ENCODE assay signal across 9 mouse cellular contexts in genomic region chr16:33344379-33344778, GRCm38 (mm10). TPM values are rescaled to one million over a fixed set of nuclear protein-coding genes. Genes with fewer than 3 reads are reported as not detected.
DNase-seq lines count a peak whose midpoint lies in the region; ATAC-seq and TF ChIP-seq lines count a peak whose summit lies in the region.
"Had no signal": no experiment of that assay in that cellular context is flagged by ENCODE, and none has a peak within 500 bp of the region (broad histone marks: within the 10 kb centered on the region; RNA-seq: fewer than 3 reads in every experiment).

No protein-coding gene starts in this region.

- no peak overlapping the region for H3K4me2 ChIP-seq in midbrain, embryonic 11.5 days
- H3K4me2 ChIP-seq in liver, postnatal 0 days (ENCODE audit: low read depth, low read length), result no peak overlapping the region
- H3K4me2 ChIP-seq: liver, embryonic 13.5 days had no signal

- H3K36me3 ChIP-seq in midbrain, embryonic 10.5 days, result no peaks in the 10 kb centered on the region
- H3K36me3 ChIP-seq in midbrain, embryonic 11.5 days (ENCODE audit: control insufficient read depth, insufficient read depth, low read length), result no peaks in the 10 kb centered on the region
- no peaks in the 10 kb centered on the region for H3K36me3 ChIP-seq in liver, postnatal 0 days (replicated peaks; ENCODE audit: insufficient read depth, low read length)
- H3K36me3 ChIP-seq: liver, embryonic 13.5 days had no signal

- peak overlapping the region; percentile 39; the same call in 1 of the 2 replicates for H3K27ac ChIP-seq in midbrain, embryonic 10.5 days (replicated peaks)
- H3K27ac ChIP-seq in midbrain, embryonic 11.5 days (ENCODE audit: low read depth, low read length), result no peak overlapping the region
- H3K27ac ChIP-seq in cortical plate, adult 2 months (ENCODE audit: insufficient read depth, low read length), result peak overlapping the region; percentile 7
- H3K27ac ChIP-seq in liver, postnatal 0 days (ENCODE audit: low read depth), result no peak overlapping the region
- H3K27ac ChIP-seq: liver, embryonic 13.5 days had no signal

- peak; percentile 70 for TF ChIP-seq POLR2A in cortical plate, adult 2 months (IDR thresholded peaks at IDR 0.05; ENCODE audit: extremely low read depth, insufficient read depth, low read length)

- TF ChIP-seq CTCF in cortical plate, adult 2 months (IDR thresholded peaks at IDR 0.05; ENCODE audit: extremely low read depth, insufficient read depth, low read length), result no peak
- TF ChIP-seq CTCF in liver, postnatal 0 days (IDR thresholded peaks at IDR 0.05; ENCODE audit: low read depth), result no peak

- H3K27me3 ChIP-seq in midbrain, embryonic 10.5 days (ENCODE audit: low read depth, poor library complexity, severe bottlenecking), result no peaks in the 10 kb centered on the region
- H3K27me3 ChIP-seq in midbrain, embryonic 11.5 days (ENCODE audit: control insufficient read depth, insufficient read depth, low read length), result no peaks in the 10 kb centered on the region
- no peaks in the 10 kb centered on the region for H3K27me3 ChIP-seq in liver, postnatal 0 days (ENCODE audit: insufficient read depth, low read length)
- H3K27me3 ChIP-seq: liver, embryonic 13.5 days had no signal

- TF ChIP-seq EP300 in liver, postnatal 0 days (IDR thresholded peaks at IDR 0.05; ENCODE audit: low read depth), result no peak

- WGBS in midbrain, embryonic 10.5 days, result 62% methylated on average over 9 of the region's 9 CpGs
- WGBS in midbrain, embryonic 11.5 days, result 60% methylated on average over 9 of the region's 9 CpGs
- 78% methylated on average over 9 of the region's 9 CpGs for WGBS in liver, postnatal 0 days (ENCODE audit: insufficient replicate concordance)

- ATAC-seq in midbrain, embryonic 11.5 days (ENCODE audit: low FRiP score), result no peak
- no peak for ATAC-seq in liver, postnatal 0 days
- no peak for ATAC-seq in activated CD4-positive, CD25-positive, alpha-beta regulatory T cell, adult 4 months

- H3K9me3 ChIP-seq in midbrain, embryonic 10.5 days (replicated peaks), result no peaks in the 10 kb centered on the region
- H3K9me3 ChIP-seq in midbrain, embryonic 11.5 days (ENCODE audit: control insufficient read depth, low read length), result no peaks in the 10 kb centered on the region
- no peaks in the 10 kb centered on the region for H3K9me3 ChIP-seq in liver, postnatal 0 days (ENCODE audit: low read length)
- H3K9me3 ChIP-seq: liver, embryonic 13.5 days had no signal

- H3K4me1 ChIP-seq in midbrain, embryonic 10.5 days, result peaks cover 25% of the 10 kb centered on the region
- no peaks in the 10 kb centered on the region for H3K4me1 ChIP-seq in midbrain, embryonic 11.5 days (ENCODE audit: control insufficient read depth, insufficient read depth, low read length)
- peaks cover 6% of the 10 kb centered on the region; the same call in 1 of the 2 replicates for H3K4me1 ChIP-seq in cortical plate, adult 2 months (ENCODE audit: control insufficient read depth, insufficient read depth, low read length)
- peaks cover 6% of the 10 kb centered on the region; the same call in 1 of the 2 replicates for H3K4me1 ChIP-seq in liver, postnatal 0 days (ENCODE audit: insufficient read depth)

- no peak overlapping the region for H3K4me3 ChIP-seq in midbrain, embryonic 10.5 days
- H3K4me3 ChIP-seq in midbrain, embryonic 11.5 days (ENCODE audit: low read depth, low read length), result no peak overlapping the region
- no peak overlapping the region for H3K4me3 ChIP-seq in cortical plate, adult 2 months (ENCODE audit: insufficient read depth, low read length)
- no peak overlapping the region for H3K4me3 ChIP-seq in liver, postnatal 0 days (ENCODE audit: low read depth, low read length)
- H3K4me3 ChIP-seq: liver, embryonic 13.5 days had no signal

- no peak overlapping the region for H3K9ac ChIP-seq in midbrain, embryonic 11.5 days (ENCODE audit: low read length)
- no peak overlapping the region for H3K9ac ChIP-seq in liver, postnatal 0 days (replicated peaks)
- H3K9ac ChIP-seq: liver, embryonic 13.5 days had no signal

- no peak for DNase-seq in midbrain, embryonic 10.5 days (ENCODE audit: low spot score)
- no peak for DNase-seq in midbrain, embryonic 11.5 days (ENCODE audit: low spot score, missing footprints)
- DNase-seq in layer of hippocampus, adult 8-10 months (ENCODE audit: low spot score in 2 of 2), result peak; percentile 59 to 66
- DNase-seq in right cerebral cortex, adult 18-20 months, result peak; percentile 87
- no peak for DNase-seq in liver, postnatal 0 days
- no peak for DNase-seq in lung, postnatal 36 days
- DNase-seq: liver, embryonic 13.5 days had no signal

RNA-seq across cellular contexts. Expression of gene Zfp148, which starts 36.3 kb away (rescaled TPM):
- 40.7 and 46.3 TPM in 2 replicates for polyA plus RNA-seq in midbrain, embryonic 10.5 days (2016; fragmentation: Nextera tagmentation; extraction: Ambion mirVana)
- polyA plus RNA-seq in midbrain, embryonic 11.5 days (2014; fragmentation: Nextera tagmentation; extraction: Ambion mirVana), result 49.1 and 53.8 TPM in 2 replicates
- 35.5 and 38.6 TPM in 2 replicates for polyA plus RNA-seq in cortical plate, adult 2 months (2012; rRNA removed)
- 100 to 1,000 TPM; 136 to 191 (median 152) TPM for total RNA-seq in layer of hippocampus, adult 8-10 months (2022)
- 11.7 and 13.2 TPM in 2 replicates for polyA plus RNA-seq in liver, postnatal 0 days (2015; fragmentation: Nextera tagmentation; extraction: Ambion mirVana)
- polyA plus RNA-seq in activated CD4-positive, CD25-positive, alpha-beta regulatory T cell, adult 4 months (2017; shearing (Covaris generic)), result 10 to 100 TPM; 45.4 to 46.4 TPM

Comparison
In these comparisons a context has a peak if more than half of its experiments do, and no peak if none do; other contexts are left out.
1. H3K27ac ChIP-seq: peak in midbrain, embryonic 10.5 days (single experiment) and cortical plate, adult 2 months (single experiment); none in midbrain, embryonic 11.5 days (single experiment) and liver, postnatal 0 days (single experiment).
2. DNase-seq: peak in layer of hippocampus, adult 8-10 months (2 of 2) and right cerebral cortex, adult 18-20 months (single experiment); none in midbrain, embryonic 10.5 days (single experiment), midbrain, embryonic 11.5 days (single experiment), liver, postnatal 0 days (single experiment) and lung, postnatal 36 days (single experiment).